Mouse (Mus musculus): Measurements from ENCODE around the gene Tex10. TPM values are rescaled to one million over a fixed set of nuclear protein-coding genes. Genes with fewer than 3 reads are reported as not detected.
A peak's percentile ranks its signal among the peaks of the same experiment; 100 is the strongest.
"Not testable (repeated sequence)": the region's sequence is repeated elsewhere in the genome, so short reads cannot be mapped to it uniquely, and the experiment has no call there.

Gene Tex10
- polyA plus RNA-seq, 1 experiment = 9.2 TPM

- H3K4me1 ChIP-seq (ENCODE audit: control insufficient read depth, insufficient read depth, insufficient read length) = no peaks in the 10 kb centered on the region
- no peak overlapping the region for H3K4me3 ChIP-seq (ENCODE audit: extremely low read depth, insufficient read depth, insufficient read length)
- H3K27me3 ChIP-seq (ENCODE audit: control insufficient read depth, insufficient read depth, low read length) = no peaks in the 10 kb centered on the region
- H3K27ac ChIP-seq (ENCODE audit: insufficient read depth, low read length) = no peak overlapping the region
- no peak for DNase-seq (ENCODE audit: low read depth in 1 of 2, low spot score in 2 of 2)
- no peak for TF ChIP-seq POLR2A (IDR thresholded peaks at IDR 0.05; ENCODE audit: low read depth, low read length)
- TF ChIP-seq CTCF (IDR thresholded peaks at IDR 0.05; ENCODE audit: extremely low read depth, insufficient read depth, insufficient read length, insufficient replicate concordance) = no peak
- H3K36me3 ChIP-seq (ENCODE audit: control insufficient read depth, insufficient read depth, low read length) = peaks cover 14% of the 10 kb centered on the region
- WGBS = 81% methylated on average over 2 of the region's 2 CpGs
These were observed 49.5 kb downstream of the Tex10 start for GRCm38 (mm10) chr4:48423738-48424137.

- no peaks in the 10 kb centered on the region for H3K27me3 ChIP-seq (ENCODE audit: control insufficient read depth, insufficient read depth, low read length)
- peaks cover 10% of the 10 kb centered on the region for H3K36me3 ChIP-seq (ENCODE audit: control insufficient read depth, insufficient read depth, low read length)
- TF ChIP-seq POLR2A (IDR thresholded peaks at IDR 0.05; ENCODE audit: low read depth, low read length) (no peak), CTCF (IDR thresholded peaks at IDR 0.05; ENCODE audit: extremely low read depth, insufficient read depth, insufficient read length, insufficient replicate concordance) (no peak)
- 97% methylated on average over 1 of the region's 1 CpGs for WGBS
- DNase-seq (ENCODE audit: low read depth in 1 of 2, low spot score in 2 of 2) = no peak
- H3K4me3 ChIP-seq (ENCODE audit: extremely low read depth, insufficient read depth, insufficient read length) = no peak overlapping the region
- no peaks in the 10 kb centered on the region for H3K4me1 ChIP-seq (ENCODE audit: control insufficient read depth, insufficient read depth, insufficient read length)
- H3K27ac ChIP-seq (ENCODE audit: insufficient read depth, low read length) = no peak overlapping the region
These were observed 50.6 kb downstream of the Tex10 start for GRCm38 (mm10) chr4:48422633-48423032.

GRCm38 (mm10) chr4:48418831-48419468 is 54.3 kb downstream of the Tex10 start:
- Histone ChIP-seq H3K36me3 (ENCODE audit: control insufficient read depth, insufficient read depth, low read length) (peaks cover 3% of the 10 kb centered on the region), H3K27ac (ENCODE audit: insufficient read depth, low read length) (no peak overlapping the region), H3K4me1 (ENCODE audit: control insufficient read depth, insufficient read depth, insufficient read length) (no peaks in the 10 kb centered on the region), H3K4me3 (ENCODE audit: extremely low read depth, insufficient read depth, insufficient read length) (no peak overlapping the region), H3K27me3 (ENCODE audit: control insufficient read depth, insufficient read depth, low read length) (no peaks in the 10 kb centered on the region)
- TF ChIP-seq CTCF (IDR thresholded peaks at IDR 0.05; ENCODE audit: extremely low read depth, insufficient read depth, insufficient read length, insufficient replicate concordance) = no peak
- no peak for TF ChIP-seq POLR2A (IDR thresholded peaks at IDR 0.05; ENCODE audit: low read depth, low read length)
- DNase-seq (ENCODE audit: low read depth in 1 of 2, low spot score in 2 of 2) = no peak
- 88% methylated on average over 8 of the region's 8 CpGs for WGBS

GRCm38 (mm10) chr4:48415838-48416335 is 57.4 kb downstream of the Tex10 start:
- DNase-seq (ENCODE audit: low read depth in 1 of 2, low spot score in 2 of 2) = no peak
- H3K36me3 ChIP-seq (ENCODE audit: control insufficient read depth, insufficient read depth, low read length) = no peaks in the 10 kb centered on the region
- no peak overlapping the region for H3K27ac ChIP-seq (ENCODE audit: insufficient read depth, low read length)
- no peaks in the 10 kb centered on the region for H3K27me3 ChIP-seq (ENCODE audit: control insufficient read depth, insufficient read depth, low read length)
- TF ChIP-seq CTCF (IDR thresholded peaks at IDR 0.05; ENCODE audit: extremely low read depth, insufficient read depth, insufficient read length, insufficient replicate concordance) (no peak), POLR2A (IDR thresholded peaks at IDR 0.05; ENCODE audit: low read depth, low read length) (no peak)
- H3K4me1 ChIP-seq (ENCODE audit: control insufficient read depth, insufficient read depth, insufficient read length) = no peaks in the 10 kb centered on the region
- WGBS = 89% methylated on average over 10 of the region's 10 CpGs
- no peak overlapping the region for H3K4me3 ChIP-seq (ENCODE audit: extremely low read depth, insufficient read depth, insufficient read length)

- no peaks in the 10 kb centered on the region for H3K27me3 ChIP-seq (ENCODE audit: control insufficient read depth, insufficient read depth, low read length)
- H3K4me1 ChIP-seq (ENCODE audit: control insufficient read depth, insufficient read depth, insufficient read length) = no peaks in the 10 kb centered on the region
- no peak overlapping the region for H3K4me3 ChIP-seq (ENCODE audit: extremely low read depth, insufficient read depth, insufficient read length)
- 90% methylated on average over 8 of the region's 8 CpGs for WGBS
- H3K36me3 ChIP-seq (ENCODE audit: control insufficient read depth, insufficient read depth, low read length) = no peaks in the 10 kb centered on the region
- no peak for DNase-seq (ENCODE audit: low read depth in 1 of 2, low spot score in 2 of 2)
- no peak for TF ChIP-seq CTCF (IDR thresholded peaks at IDR 0.05; ENCODE audit: extremely low read depth, insufficient read depth, insufficient read length, insufficient replicate concordance)
- no peak for TF ChIP-seq POLR2A (IDR thresholded peaks at IDR 0.05; ENCODE audit: low read depth, low read length)
- H3K27ac ChIP-seq (ENCODE audit: insufficient read depth, low read length) = no peak overlapping the region
These were observed 59.8 kb downstream of the Tex10 start for GRCm38 (mm10) chr4:48413473-48413872.

- H3K27me3 ChIP-seq (ENCODE audit: control insufficient read depth, insufficient read depth, low read length) = no peaks in the 10 kb centered on the region
- no peak overlapping the region for H3K27ac ChIP-seq (ENCODE audit: insufficient read depth, low read length)
- WGBS = 69% methylated on average over 18 of the region's 18 CpGs
- no peaks in the 10 kb centered on the region for H3K4me1 ChIP-seq (ENCODE audit: control insufficient read depth, insufficient read depth, insufficient read length)
- no peak overlapping the region for H3K4me3 ChIP-seq (ENCODE audit: extremely low read depth, insufficient read depth, insufficient read length)
- no peak for TF ChIP-seq POLR2A (IDR thresholded peaks at IDR 0.05; ENCODE audit: low read depth, low read length)
- TF ChIP-seq CTCF (IDR thresholded peaks at IDR 0.05; ENCODE audit: extremely low read depth, insufficient read depth, insufficient read length, insufficient replicate concordance) = peak; percentile 53; the same call in 1 of the 2 replicates
- DNase-seq (ENCODE audit: low read depth in 1 of 2, low spot score in 2 of 2) = peak; percentile 14 to 40
- H3K36me3 ChIP-seq (ENCODE audit: control insufficient read depth, insufficient read depth, low read length) = no peaks in the 10 kb centered on the region
These were observed 65.8 kb downstream of the Tex10 start for GRCm38 (mm10) chr4:48407350-48408039.

- H3K4me3 ChIP-seq (ENCODE audit: extremely low read depth, insufficient read depth, insufficient read length); H3K27ac ChIP-seq (ENCODE audit: insufficient read depth, low read length); DNase-seq (ENCODE audit: low read depth in 1 of 2, low spot score in 2 of 2); H3K36me3 ChIP-seq (ENCODE audit: control insufficient read depth, insufficient read depth, low read length); H3K27me3 ChIP-seq (ENCODE audit: control insufficient read depth, insufficient read depth, low read length); H3K4me1 ChIP-seq (ENCODE audit: control insufficient read depth, insufficient read depth, insufficient read length): not testable (repeated sequence)
- 90% methylated on average over 10 of the region's 10 CpGs for WGBS
These were observed 67.4 kb downstream of the Tex10 start for GRCm38 (mm10) chr4:48405724-48406491.

Data from spleen, adult 2 months (tissue).